ENCODE assay signal across 8 mouse cellular contexts in the genomic region with DNA sequence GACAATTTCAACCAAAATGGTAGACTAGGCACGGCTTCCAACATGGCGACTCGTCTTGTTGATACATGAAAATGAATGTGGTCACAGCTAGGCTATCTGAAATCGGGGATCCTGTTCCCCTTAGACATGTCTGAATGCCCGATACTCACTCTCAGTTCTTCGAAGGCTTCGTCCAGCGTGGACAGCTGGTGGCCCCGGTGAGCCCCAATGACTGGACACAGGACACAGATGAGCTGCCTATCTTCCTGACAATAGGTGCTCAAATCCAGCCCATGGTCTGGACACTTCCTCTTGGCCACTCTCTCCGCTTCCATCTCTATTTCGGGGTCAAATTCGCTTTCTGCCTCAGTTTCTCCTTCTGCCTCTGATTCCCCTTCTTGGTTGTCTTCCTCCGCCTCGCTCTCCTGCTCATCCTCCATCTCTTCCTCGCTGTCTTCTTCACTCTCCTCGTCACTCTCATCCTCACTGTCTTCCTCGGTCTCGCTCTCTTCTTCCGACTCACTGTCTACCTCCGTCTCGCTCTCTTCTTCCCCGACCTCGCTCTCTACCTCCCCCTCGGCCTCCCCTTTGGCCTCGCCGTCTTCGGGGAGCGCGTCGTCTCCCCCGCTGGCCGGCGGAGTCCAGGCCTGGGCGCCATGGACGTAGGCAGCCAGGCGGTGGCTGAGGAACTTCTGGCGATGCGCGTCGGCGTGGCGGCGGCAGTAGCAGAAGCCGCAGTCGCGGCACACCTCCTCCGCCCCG. TPM values are rescaled to one million over a fixed set of nuclear protein-coding genes. Genes with fewer than 3 reads are reported as not detected.
DNase-seq lines count a peak whose midpoint lies in the region; ATAC-seq and TF ChIP-seq lines count a peak whose summit lies in the region.

No protein-coding gene starts in this region.

- no peaks in the 10 kb centered on the region for H3K9me3 ChIP-seq in forebrain, embryonic 11.5 days (ENCODE audit: control insufficient read depth, low read length)
- no peaks in the 10 kb centered on the region for H3K9me3 ChIP-seq in liver, embryonic 11.5 days (ENCODE audit: control insufficient read depth, low read length)

- peak overlapping the region; percentile 73 for H3K4me3 ChIP-seq in heart, adult 2 months
- peak overlapping the region; percentile 69 for H3K4me3 ChIP-seq in forebrain, embryonic 11.5 days (ENCODE audit: low read depth, low read length)
- H3K4me3 ChIP-seq in liver, embryonic 11.5 days (ENCODE audit: low read depth, low read length) = peak overlapping the region; percentile 72

- DNase-seq in heart, adult 2 months = peak in 1 of 2 experiments; percentile 21
- no peak for DNase-seq in heart, postnatal 36 days
- peak; percentile 6 to 16 for DNase-seq in B cell, adult 2 months
- DNase-seq in forebrain, embryonic 11.5 days (ENCODE audit: low spot score) = no peak
- no peak for DNase-seq in liver, embryonic 11.5 days (ENCODE audit: low spot score)
- peak; percentile 2 to 17 for DNase-seq in thymus, postnatal 36 days
- DNase-seq in gastrocnemius, postnatal 25 days = no peak

- no peaks in the 10 kb centered on the region for H3K27me3 ChIP-seq in heart, adult 2 months (ENCODE audit: control insufficient read depth, insufficient read depth, low read length)
- no peaks in the 10 kb centered on the region for H3K27me3 ChIP-seq in forebrain, embryonic 11.5 days (ENCODE audit: control insufficient read depth, insufficient read depth, low read length)
- H3K27me3 ChIP-seq in liver, embryonic 11.5 days (replicated peaks; ENCODE audit: control insufficient read depth, insufficient read depth, low read length) = no peaks in the 10 kb centered on the region

- H3K36me3 ChIP-seq in heart, adult 2 months (ENCODE audit: control insufficient read depth, insufficient read depth, low read length) = peaks cover 12% of the 10 kb centered on the region
- no peaks in the 10 kb centered on the region for H3K36me3 ChIP-seq in forebrain, embryonic 11.5 days (ENCODE audit: control insufficient read depth, insufficient read depth, low read length)
- 0 out of 2 replicates have a peak, but pooled peaks cover 3% of the 10 kb centered on the region for H3K36me3 ChIP-seq in liver, embryonic 11.5 days (ENCODE audit: control insufficient read depth, insufficient read depth, low read length)

- TF ChIP-seq EP300 in heart, adult 2 months (IDR thresholded peaks at IDR 0.05; ENCODE audit: insufficient read depth, low read depth, low read length) = no peak

- TF ChIP-seq CTCF in heart, adult 2 months (IDR thresholded peaks at IDR 0.05) = 0 out of 2 replicates have a peak, but pooled peaks have one; percentile 2

- H3K4me1 ChIP-seq in heart, adult 2 months (ENCODE audit: control insufficient read depth, insufficient read depth, low read length) = peaks cover 6% of the 10 kb centered on the region
- peaks cover 11% of the 10 kb centered on the region; the same call in 1 of the 2 replicates for H3K4me1 ChIP-seq in forebrain, embryonic 11.5 days (replicated peaks; ENCODE audit: control insufficient read depth, insufficient read depth, low read length)
- peaks cover 15% of the 10 kb centered on the region for H3K4me1 ChIP-seq in liver, embryonic 11.5 days (replicated peaks; ENCODE audit: control insufficient read depth, insufficient read depth, low read length)

- peak overlapping the region; percentile 83 for H3K9ac ChIP-seq in heart, adult 2 months (ENCODE audit: low read depth, low read length)
- H3K9ac ChIP-seq in forebrain, embryonic 11.5 days (ENCODE audit: low read length) = peak overlapping the region; percentile 93
- H3K9ac ChIP-seq in liver, embryonic 11.5 days (ENCODE audit: low read depth, low read length) = peak overlapping the region; percentile 88

- peaks cover 6% of the 10 kb centered on the region for H3K79me2 ChIP-seq in heart, adult 2 months (replicated peaks; ENCODE audit: control insufficient read depth, insufficient read depth, low read length)

- TF ChIP-seq POLR2A in heart, adult 2 months (IDR thresholded peaks at IDR 0.05; ENCODE audit: insufficient read depth, low read depth, low read length) = no peak

- H3K27ac ChIP-seq in heart, adult 2 months = peak overlapping the region; percentile 84
- peak overlapping the region; percentile 81 for H3K27ac ChIP-seq in forebrain, embryonic 11.5 days (ENCODE audit: low read depth, low read length)
- H3K27ac ChIP-seq in liver, embryonic 11.5 days (ENCODE audit: low read depth, low read length) = peak overlapping the region; percentile 93

- intact Hi-C loops in heart, adult 2 months (cut with DNase I) = loop anchor here (5.0 kb wide), 3 partner anchors 38 to 308 kb away; no protein-coding TSS in a partner anchor
- intact Hi-C loops in heart, postnatal 36 days (cut with DNase I) = loop anchor here (1.0 to 5.0 kb wide), 4 partner anchors 53 to 308 kb away; a partner anchor contains a TSS

- ATAC-seq in forebrain, embryonic 11.5 days (replicated peaks; ENCODE audit: low FRiP score) = no peak
- ATAC-seq in liver, embryonic 11.5 days (replicated peaks; ENCODE audit: low FRiP score) = no peak; the same call in 1 of the 2 replicates
- ATAC-seq in erythroid progenitor cell, adult 5-6 weeks (replicated peaks; ENCODE audit: low FRiP score, poor library complexity, severe bottlenecking) = no peak

- H3K4me2 ChIP-seq in forebrain, embryonic 11.5 days (ENCODE audit: low read depth, low read length, severe bottlenecking) = peak overlapping the region; percentile 86
- H3K4me2 ChIP-seq in liver, embryonic 11.5 days = peak overlapping the region; percentile 87

- 38% methylated on average over 48 of the region's 48 CpGs for WGBS in heart, adult 2 months
- WGBS in forebrain, embryonic 11.5 days = 40% methylated on average over 48 of the region's 48 CpGs
- 35% methylated on average over 48 of the region's 48 CpGs for WGBS in liver, embryonic 11.5 days

RNA-seq across cellular contexts. Expression of a gene that starts 7.6 kb away (rescaled TPM):
- total RNA-seq in heart, adult 2 months (2021) = 10 to 100 TPM; 27.7 to 28.8 TPM
- polyA plus RNA-seq in heart, adult 2 months (2012; rRNA removed) = 13.0 and 23.6 TPM in 2 replicates
- total RNA-seq in heart, postnatal 36 days (2021) = 10 to 100 TPM; 26.4 to 30.0 TPM
- polyA plus RNA-seq in forebrain, embryonic 11.5 days (2014; fragmentation: Nextera tagmentation; extraction: Ambion mirVana) = 50.1 and 50.7 TPM in 2 replicates
- polyA plus RNA-seq in liver, embryonic 11.5 days (2014; fragmentation: Nextera tagmentation; extraction: Ambion mirVana) = 21.8 and 23.1 TPM in 2 replicates
- total RNA-seq in erythroid progenitor cell, adult 5-6 weeks (2015; ENCODE audit: low replicate concordance) = 25.2 and 26.3 TPM in 2 replicates
- 21.8 and 23.6 TPM in 2 replicates for total RNA-seq in erythroid progenitor cell, adult 5-6 weeks (2017; ENCODE audit: low replicate concordance)
- total RNA-seq in gastrocnemius, postnatal 25 days (2021) = 10 to 100 TPM; 13.5 to 13.9 TPM

RNA-seq across cellular contexts. Expression of a gene that starts 52.3 kb away (rescaled TPM):
- total RNA-seq in heart, adult 2 months (2021) = under 1 TPM; 0.50 to 0.68 TPM
- 0.57 and 0.59 TPM in 2 replicates for polyA plus RNA-seq in heart, adult 2 months (2012; rRNA removed)
- total RNA-seq in heart, postnatal 36 days (2021) = under 1 TPM; 0.51 to 0.53 TPM
- polyA plus RNA-seq in forebrain, embryonic 11.5 days (2014; fragmentation: Nextera tagmentation; extraction: Ambion mirVana) = 30.7 and 33.2 TPM in 2 replicates
- polyA plus RNA-seq in liver, embryonic 11.5 days (2014; fragmentation: Nextera tagmentation; extraction: Ambion mirVana) = 4.2 and 4.3 TPM in 2 replicates
- total RNA-seq in erythroid progenitor cell, adult 5-6 weeks (2015; ENCODE audit: low replicate concordance) = not detected in 2 replicates
- not detected in 2 replicates for total RNA-seq in erythroid progenitor cell, adult 5-6 weeks (2017; ENCODE audit: low replicate concordance)
- total RNA-seq in gastrocnemius, postnatal 25 days (2021) = 1 to 10 TPM in 1 of 2 experiments, under 1 TPM in 1; 0.77 to 1.0 TPM

Comparison
In these comparisons a context has a peak if more than half of its experiments do, and no peak if none do; other contexts are left out.
1. DNase-seq: peak in B cell, adult 2 months (2 of 2) and thymus, postnatal 36 days (2 of 2); none in heart, postnatal 36 days (0 of 2), forebrain, embryonic 11.5 days (single experiment), liver, embryonic 11.5 days (single experiment) and gastrocnemius, postnatal 25 days (single experiment).
2. Peak in every context shown above with its lines, with median percentiles within 50 percentile points of each other: H3K27ac ChIP-seq, H3K4me3 ChIP-seq and H3K9ac ChIP-seq.